Mouse (Mus musculus): Measurements from ENCODE around the gene Mid1.
"Not testable (repeated sequence)": the region's sequence is repeated elsewhere in the genome, so short reads cannot be mapped to it uniquely, and the experiment has no call there.

The Mid1 gene

GRCm38 (mm10) chrX:169892100-169892499 lies 207.1 kb downstream of the Mid1 start:
- no peak for DNase-seq

GRCm38 (mm10) chrX:169892631-169893030 lies 207.6 kb downstream of the Mid1 start:
- no peak for DNase-seq

- no peak for DNase-seq
Measured at GRCm38 (mm10) chrX:169899227-169899950, 214.4 kb downstream of the Mid1 start.

GRCm38 (mm10) chrX:169902860-169903259 lies 217.9 kb downstream of the Mid1 start:
- no peak for DNase-seq

GRCm38 (mm10) chrX:169903656-169904055 lies 218.7 kb downstream of the Mid1 start:
- DNase-seq: no peak

GRCm38 (mm10) chrX:169906054-169906508 lies 221.1 kb downstream of the Mid1 start:
- DNase-seq: no peak

GRCm38 (mm10) chrX:169909898-169910297 lies 224.9 kb downstream of the Mid1 start:
- no peak for DNase-seq

- DNase-seq: no peak
Measured at GRCm38 (mm10) chrX:169915738-169916137, 230.7 kb downstream of the Mid1 start.

- DNase-seq: no peak
Measured at GRCm38 (mm10) chrX:169922541-169922940, 237.5 kb downstream of the Mid1 start.

- no peak for DNase-seq
Measured at GRCm38 (mm10) chrX:169923417-169923816, 238.4 kb downstream of the Mid1 start.

GRCm38 (mm10) chrX:169925600-169925999 lies 240.6 kb downstream of the Mid1 start:
- no peak for DNase-seq

- DNase-seq: no peak
Measured at GRCm38 (mm10) chrX:169927110-169927817, 242.3 kb downstream of the Mid1 start.

- no peak for DNase-seq
Measured at GRCm38 (mm10) chrX:169930868-169931267, 245.9 kb downstream of the Mid1 start.

- DNase-seq: no peak
Measured at GRCm38 (mm10) chrX:169933228-169933627, 248.2 kb downstream of the Mid1 start.

- DNase-seq: no peak
Measured at GRCm38 (mm10) chrX:169937119-169937719, 252.2 kb downstream of the Mid1 start.

GRCm38 (mm10) chrX:169940531-169940930 lies 255.5 kb downstream of the Mid1 start:
- no peak for DNase-seq

- no peak for DNase-seq
Measured at GRCm38 (mm10) chrX:169950596-169950995, 265.6 kb downstream of the Mid1 start.

GRCm38 (mm10) chrX:169969337-169969736 lies 284.3 kb downstream of the Mid1 start:
- DNase-seq: no peak

GRCm38 (mm10) chrX:169969765-169970164 lies 284.8 kb downstream of the Mid1 start:
- DNase-seq: not testable (repeated sequence)

- DNase-seq: not testable (repeated sequence)
Measured at GRCm38 (mm10) chrX:169970546-169970945, 285.5 kb downstream of the Mid1 start.

GRCm38 (mm10) chrX:169971562-169971961 lies 286.6 kb downstream of the Mid1 start:
- not testable (repeated sequence) for DNase-seq

GRCm38 (mm10) chrX:169972131-169972530 lies 287.1 kb downstream of the Mid1 start:
- not testable (repeated sequence) for DNase-seq

GRCm38 (mm10) chrX:169972791-169973494 lies 287.9 kb downstream of the Mid1 start:
- DNase-seq: not testable (repeated sequence)

All from cerebellum, adult 11 months (tissue).